Mouse (Mus musculus) kidney, postnatal 0 days (tissue): ENCODE measurements around the gene Prx. TPM values are rescaled to one million over a fixed set of nuclear protein-coding genes. Genes with fewer than 3 reads are reported as not detected.

ENCODE experiments used
- ATAC-seq: fragments of 200-750 bp; cut with Nextera tagmentation; replicated peaks from 2 replicates; pipeline ENCODE4 v1.8.0; 2017; ENCODE audit warnings: low read depth, moderate number of reproducible peaks, moderate TSS enrichment, moderate library complexity; ENCODE audit not compliant: low FRiP score
- DNase-seq: peaks from one replicate; pipeline ENCODE4 v3.0.0-alpha.2; 2016; ENCODE audit warnings: low spot score
- H3K27ac ChIP-seq: fragments of 300-500 bp; sonication (generic); 2 replicates; pipeline ENCODE4 v1.5.1; 2014; ENCODE audit warnings: mild to moderate bottlenecking
- H3K27me3 ChIP-seq: fragments of 300-500 bp; sonication (generic); 2 replicates; pipeline ENCODE4 v1.6.1; 2014; ENCODE audit warnings: low read length, mixed read lengths; ENCODE audit not compliant: insufficient read depth
- H3K36me3 ChIP-seq: fragments of 300-500 bp; sonication (generic); 2 replicates; pipeline ENCODE4 v1.6.1; 2014; ENCODE audit warnings: low read length, mixed read lengths; ENCODE audit not compliant: insufficient read depth
- H3K4me1 ChIP-seq: fragments of 300-500 bp; sonication (generic); replicated peaks from 2 replicates; pipeline ENCODE4 v1.6.1; 2014; ENCODE audit warnings: antibody characterized with exemption, low read length, mixed read lengths; ENCODE audit not compliant: insufficient read depth
- H3K4me2 ChIP-seq: fragments of 300-500 bp; sonication (generic); 2 replicates; pipeline ENCODE4 v1.6.1; 2014; ENCODE audit warnings: mild to moderate bottlenecking, low read length, moderate library complexity, mixed read lengths
- H3K4me3 ChIP-seq: fragments of 300-500 bp; sonication (generic); replicated peaks from 2 replicates; pipeline ENCODE4 v1.5.1; 2014; ENCODE audit warnings: low read depth, low read length
- H3K9ac ChIP-seq: fragments of 300-500 bp; sonication (generic); 2 replicates; pipeline ENCODE4 v1.6.1; 2014; ENCODE audit warnings: low read depth, low read length
- H3K9me3 ChIP-seq: fragments of 300-500 bp; sonication (generic); replicated peaks from 2 replicates; pipeline ENCODE4 v1.6.1; 2016; ENCODE audit warnings: low read length, inconsistent platforms, mixed read lengths
- CTCF ChIP-seq: IDR thresholded peaks from 2 replicates; pipeline ENCODE4 v1.5.1; 2016; ENCODE audit warnings: antibody characterized with exemption, low read depth, mild to moderate bottlenecking, moderate library complexity
- WGBS: fragments of 180-500 bp; shearing (Covaris S2); extraction: QIAGEN DNeasy Blood & Tissue Kit; methylation state at CpG from one replicate; pipeline ENCODE4 v1.1.7; 2014; 5-methylcytosine and 5-hydroxymethylcytosine counted together
- polyA plus RNA-seq: library from polyadenylated mRNA; unstranded; fragments of >200 nt; fragmentation: Nextera tagmentation; extraction: Ambion mirVana; gene quantifications from 2 replicates; pipeline ENCODE4 v1.2.1, GENCODE M21; 2015

Prx gene
- polyA plus RNA-seq, 1 experiment from 2014 or later, result 4.1 TPM

- peak overlapping the region; percentile 97 for H3K27ac ChIP-seq
- peak; percentile 70 for DNase-seq
- ATAC-seq, result no peak
- peaks cover 18% of the 10 kb centered on the region for H3K4me1 ChIP-seq
- TF ChIP-seq CTCF, result no peak
- no peaks in the 10 kb centered on the region for H3K9me3 ChIP-seq
- H3K9ac ChIP-seq, result peak overlapping the region; percentile 82
- peak overlapping the region; percentile 61 for H3K4me3 ChIP-seq
- H3K4me2 ChIP-seq, result peak overlapping the region; percentile 85
- WGBS, result 2% methylated on average over 13 of the region's 13 CpGs
- H3K27me3 ChIP-seq, result no peaks in the 10 kb centered on the region
- 0 out of 2 replicates have a peak, but pooled peaks cover 5% of the 10 kb centered on the region for H3K36me3 ChIP-seq
These were observed 11.3 kb upstream of the Prx start for GRCm38 (mm10) chr7:27487740-27488268.

DNA sequence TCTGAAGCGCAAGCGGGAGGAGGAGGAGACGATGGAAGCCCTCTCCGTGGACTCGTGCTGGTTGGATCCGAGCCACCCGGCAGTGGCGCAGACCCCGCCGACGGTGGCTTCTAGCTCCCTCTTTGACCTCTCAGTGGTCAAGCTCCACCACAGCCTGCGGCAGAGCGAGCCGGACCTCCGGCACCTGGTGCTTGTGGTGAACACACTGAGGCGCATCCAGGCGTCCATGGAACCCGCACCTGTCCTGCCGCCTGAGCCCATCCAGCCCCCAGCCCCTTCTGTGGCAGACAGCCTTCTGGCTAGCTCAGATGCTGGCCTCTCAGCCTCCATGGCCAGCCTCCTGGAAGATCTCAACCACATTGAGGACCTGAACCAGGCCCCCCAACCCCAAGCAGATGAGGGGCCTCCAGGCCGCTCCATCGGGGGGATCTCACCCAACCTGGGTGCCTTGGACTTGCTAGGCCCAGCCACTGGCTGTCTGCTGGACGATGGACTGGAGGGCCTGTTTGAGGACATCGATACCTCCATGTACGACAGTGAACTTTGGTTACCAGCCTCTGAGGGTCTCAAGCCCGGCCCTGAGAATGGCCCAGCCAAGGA lies 9.8 kb upstream of the Prx start:
- Histone ChIP-seq H3K4me3 (no peak overlapping the region), H3K9me3 (no peaks in the 10 kb centered on the region), H3K4me2 (peak overlapping the region; percentile 13; the same call in 1 of the 2 replicates), H3K9ac (no peak overlapping the region), H3K4me1 (peaks cover 18% of the 10 kb centered on the region), H3K27ac (peak overlapping the region; percentile 94), H3K27me3 (no peaks in the 10 kb centered on the region), H3K36me3 (0 out of 2 replicates have a peak, but pooled peaks cover 5% of the 10 kb centered on the region)
- TF ChIP-seq CTCF, result no peak
- ATAC-seq, result no peak
- WGBS, result 90% methylated on average over 25 of the region's 25 CpGs
- no peak for DNase-seq

- WGBS, result 4% methylated on average over 4 of the region's 4 CpGs
- Histone ChIP-seq H3K4me2 (peak overlapping the region; percentile 49), H3K36me3 (0 out of 2 replicates have a peak, but pooled peaks cover 5% of the 10 kb centered on the region), H3K27ac (peak overlapping the region; percentile 94), H3K4me3 (peak overlapping the region; percentile 27; the same call in 1 of the 2 replicates), H3K9me3 (no peaks in the 10 kb centered on the region), H3K4me1 (peaks cover 18% of the 10 kb centered on the region), H3K27me3 (no peaks in the 10 kb centered on the region), H3K9ac (peak overlapping the region; percentile 55)
- ATAC-seq (no peak), DNase-seq (no peak)
- TF ChIP-seq CTCF, result no peak
These were observed 8.9 kb upstream of the Prx start for GRCm38 (mm10) chr7:27490227-27490542.

- ATAC-seq, result peak; percentile 74
- Histone ChIP-seq H3K27me3 (no peaks in the 10 kb centered on the region), H3K9ac (peak overlapping the region; percentile 55), H3K36me3 (0 out of 2 replicates have a peak, but pooled peaks cover 5% of the 10 kb centered on the region), H3K4me3 (peak overlapping the region; percentile 27), H3K4me1 (peaks cover 16% of the 10 kb centered on the region), H3K27ac (peak overlapping the region; percentile 94), H3K9me3 (no peaks in the 10 kb centered on the region), H3K4me2 (peak overlapping the region; percentile 49)
- DNase-seq, result peak; percentile 96
- peak; percentile 69 for TF ChIP-seq CTCF
- WGBS, result under 1% methylated on average over 31 of the region's 33 CpGs
These were observed 8.4 kb upstream of the Prx start for GRCm38 (mm10) chr7:27490543-27491329.

DNA sequence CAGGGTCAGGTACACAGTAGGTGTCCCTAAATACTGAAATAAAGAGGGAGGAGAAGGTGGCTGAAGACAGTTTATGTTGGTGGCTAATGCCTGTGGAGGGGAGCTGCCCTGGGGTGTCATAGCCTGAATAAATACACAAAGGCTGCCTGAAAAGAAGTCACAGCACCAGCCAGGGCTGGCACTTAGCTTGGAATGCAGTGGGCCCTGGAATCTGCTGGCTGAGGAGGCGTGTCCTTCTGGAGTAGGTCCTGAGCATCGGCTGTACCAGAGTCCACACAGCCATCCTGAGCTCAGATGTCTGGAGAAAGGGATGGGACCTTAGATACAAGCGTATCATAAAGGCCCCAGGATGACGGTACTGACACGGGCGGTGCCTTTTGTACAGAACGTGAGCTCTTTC lies 7.3 kb upstream of the Prx start:
- no peak overlapping the region for H3K4me3 ChIP-seq
- H3K27me3 ChIP-seq, result no peaks in the 10 kb centered on the region
- no peak overlapping the region for H3K9ac ChIP-seq
- H3K4me1 ChIP-seq, result peaks cover 15% of the 10 kb centered on the region
- WGBS, result 76% methylated on average over 7 of the region's 7 CpGs
- H3K27ac ChIP-seq, result peak overlapping the region; percentile 94
- no peak overlapping the region for H3K4me2 ChIP-seq
- no peaks in the 10 kb centered on the region for H3K9me3 ChIP-seq
- no peak for TF ChIP-seq CTCF
- 0 out of 2 replicates have a peak, but pooled peaks cover 5% of the 10 kb centered on the region for H3K36me3 ChIP-seq
- DNase-seq (peak; percentile 11), ATAC-seq (no peak)

DNA sequence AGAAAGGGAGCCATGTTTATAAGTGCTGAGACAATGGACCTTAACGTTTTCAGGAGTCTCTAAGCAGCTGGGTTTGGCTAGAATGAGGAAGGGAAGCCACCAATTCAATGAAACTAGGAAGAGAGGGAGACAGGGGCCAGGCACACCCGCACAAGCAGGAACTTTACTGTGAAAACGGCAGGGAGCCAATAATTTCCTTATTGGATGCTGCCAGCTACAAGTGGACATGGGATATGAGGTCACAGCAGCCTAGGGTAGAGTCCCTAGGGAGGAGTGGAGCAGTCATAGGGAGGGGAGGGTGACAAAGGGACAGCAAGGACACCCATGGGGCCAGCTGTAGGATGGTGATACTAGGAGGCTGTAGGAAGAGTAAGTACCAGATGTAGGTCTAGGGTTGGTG lies 6.1 kb upstream of the Prx start:
- Histone ChIP-seq H3K9me3 (no peaks in the 10 kb centered on the region), H3K4me3 (no peak overlapping the region), H3K27me3 (no peaks in the 10 kb centered on the region), H3K36me3 (0 out of 2 replicates have a peak, but pooled peaks cover 5% of the 10 kb centered on the region), H3K27ac (0 out of 2 replicates have a peak overlapping the region, but pooled peaks have one; percentile 4), H3K4me1 (peaks cover 15% of the 10 kb centered on the region), H3K4me2 (no peak overlapping the region), H3K9ac (no peak overlapping the region)
- no peak for TF ChIP-seq CTCF
- 55% methylated on average over 3 of the region's 3 CpGs for WGBS
- ATAC-seq (no peak), DNase-seq (no peak)
